In the genomic region with DNA sequence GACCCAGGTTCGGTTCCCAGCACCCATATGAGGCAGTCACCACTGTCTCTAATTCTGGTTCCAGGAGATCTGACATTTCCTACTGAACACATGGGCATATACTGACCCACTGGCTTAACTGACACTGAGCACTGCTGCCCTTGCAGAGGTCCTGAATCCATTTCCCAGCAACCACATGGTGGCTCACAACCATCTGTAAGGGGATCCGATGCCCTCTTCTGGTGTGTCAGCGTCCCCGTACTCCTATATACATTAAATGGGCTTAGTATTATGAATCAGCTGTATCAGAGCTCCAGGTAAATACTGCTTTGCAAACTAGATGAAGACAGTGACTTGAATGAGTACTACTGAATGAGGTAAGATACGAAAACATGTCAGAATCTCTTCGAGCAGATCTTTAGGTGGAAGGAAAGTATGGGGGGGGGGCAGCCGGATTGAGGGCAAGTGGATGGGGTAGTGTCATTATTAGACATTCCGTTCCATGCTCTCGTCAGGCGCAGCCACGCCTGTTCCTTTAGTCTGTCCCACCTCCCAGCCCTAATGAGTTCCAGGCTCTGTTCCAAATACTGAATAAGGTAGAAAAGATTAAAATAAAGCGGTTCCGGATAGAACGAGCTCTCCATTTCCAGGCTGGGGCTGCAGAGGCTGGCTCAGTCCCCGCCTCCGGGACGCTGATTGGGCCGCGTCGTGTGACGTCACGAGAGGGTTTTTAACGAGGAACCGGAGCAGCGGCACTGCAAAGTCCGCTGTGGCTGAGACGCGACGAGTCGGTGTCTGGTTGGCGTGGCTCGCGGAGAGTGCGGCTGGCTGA, we compare ENCODE assay signal across 8 mouse cellular contexts. TPM values are rescaled to one million over a fixed set of nuclear protein-coding genes. Genes with fewer than 3 reads are reported as not detected.
DNase-seq lines count a peak whose midpoint lies in the region; ATAC-seq and TF ChIP-seq lines count a peak whose summit lies in the region.

A gene (plus strand): TSS at position 717 of the 811 bp plus-strand sequence.

- DNase-seq in 416B (ENCODE audit: low read depth), result peak; percentile 93
- peak; percentile 97 for DNase-seq in heart, embryonic 10.5 days (ENCODE audit: low spot score)
- peak; percentile 94 for DNase-seq in liver
- DNase-seq in spleen, postnatal 4 days (ENCODE audit: low spot score in 2 of 2), result peak; percentile 93 to 96

- no peaks in the 10 kb centered on the region; the same call in 1 of the 2 replicates for H3K27me3 ChIP-seq in heart, embryonic 10.5 days (ENCODE audit: insufficient read depth, poor library complexity, severe bottlenecking)
- peaks cover 18% of the 10 kb centered on the region for H3K27me3 ChIP-seq in kidney, embryonic 15.5 days

- peak; percentile 100 for TF ChIP-seq POLR2A in bone marrow, adult 2 months (IDR thresholded peaks at IDR 0.05; ENCODE audit: borderline replicate concordance, control insufficient read depth, low read depth, low read length)
- peak; percentile 100 for TF ChIP-seq POLR2A in embryonic fibroblast, embryonic 13.5 days (IDR thresholded peaks at IDR 0.05; ENCODE audit: low read depth, low read length)

- H3K27ac ChIP-seq in bone marrow, adult 2 months (ENCODE audit: control insufficient read depth, insufficient read depth, low read depth, low read length, poor library complexity), result peak within 1 kb of the TSS; percentile 67
- peak within 1 kb of the TSS; percentile 17; the same call in 1 of the 2 replicates for H3K27ac ChIP-seq in embryonic fibroblast, embryonic 13.5 days (ENCODE audit: insufficient read depth, low read length)
- peak within 1 kb of the TSS; percentile 82 for H3K27ac ChIP-seq in heart, embryonic 10.5 days
- H3K27ac ChIP-seq in kidney, embryonic 15.5 days, result peak within 1 kb of the TSS; percentile 80

- peak within 1 kb of the TSS; percentile 91 for H3K4me2 ChIP-seq in kidney, embryonic 15.5 days

- peak within 1 kb of the TSS; percentile 56 for H3K9ac ChIP-seq in kidney, embryonic 15.5 days

- peak within 1 kb of the TSS; percentile 75 for H3K4me3 ChIP-seq in bone marrow, adult 2 months (replicated peaks; ENCODE audit: control insufficient read depth, low read depth, low read length)
- H3K4me3 ChIP-seq in embryonic fibroblast, embryonic 13.5 days (ENCODE audit: insufficient read depth, low read length), result peak within 1 kb of the TSS; percentile 60
- peak within 1 kb of the TSS; percentile 67 for H3K4me3 ChIP-seq in heart, embryonic 10.5 days
- H3K4me3 ChIP-seq in kidney, embryonic 15.5 days (replicated peaks), result peak within 1 kb of the TSS; percentile 58

- H3K4me1 ChIP-seq in bone marrow, adult 2 months (ENCODE audit: control insufficient read depth, insufficient read depth, low read length), result no peaks in the 10 kb centered on the region
- no peaks in the 10 kb centered on the region for H3K4me1 ChIP-seq in embryonic fibroblast, embryonic 13.5 days (ENCODE audit: control insufficient read depth, insufficient read depth, low read length)
- peaks cover 61% of the 10 kb centered on the region for H3K4me1 ChIP-seq in heart, embryonic 10.5 days
- H3K4me1 ChIP-seq in kidney, embryonic 15.5 days, result peaks cover 40% of the 10 kb centered on the region

- WGBS in bone marrow, adult 2 months, result 5% methylated on average over 34 of the region's 34 CpGs
- 7% methylated on average over 34 of the region's 34 CpGs for WGBS in heart, embryonic 10.5 days
- 7% methylated on average over 34 of the region's 34 CpGs for WGBS in kidney, embryonic 15.5 days

- H3K9me3 ChIP-seq in heart, embryonic 10.5 days, result no peaks in the 10 kb centered on the region
- no peaks in the 10 kb centered on the region for H3K9me3 ChIP-seq in kidney, embryonic 15.5 days (replicated peaks)

- ATAC-seq in kidney, embryonic 15.5 days (replicated peaks; ENCODE audit: low FRiP score), result peak; percentile 93
- ATAC-seq in monocyte, adult 5-6 weeks (replicated peaks; ENCODE audit: insufficient number of reproducible peaks, low FRiP score, low TSS enrichment, poor library complexity, severe bottlenecking), result peak; percentile 99

- H3K36me3 ChIP-seq in heart, embryonic 10.5 days, result no peaks in the 10 kb centered on the region
- H3K36me3 ChIP-seq in kidney, embryonic 15.5 days, result no peaks in the 10 kb centered on the region

- no peak for TF ChIP-seq CTCF in bone marrow, adult 2 months (IDR thresholded peaks at IDR 0.05; ENCODE audit: control insufficient read depth, insufficient read depth, low read length)
- no peak for TF ChIP-seq CTCF in embryonic fibroblast, embryonic 13.5 days (IDR thresholded peaks at IDR 0.05; ENCODE audit: borderline replicate concordance, insufficient read depth, low read length)

RNA-seq across cellular contexts. Expression of the gene that starts here (rescaled TPM):
- polyA plus RNA-seq in bone marrow, adult 2 months (2011; ENCODE audit: insufficient read depth, insufficient read length, low replicate concordance, missing spikeins), result 0.93 and 5.5 TPM in 2 replicates
- 4.1 and 6.5 TPM in 2 replicates for polyA plus RNA-seq in embryonic fibroblast, embryonic 13.5 days (2011; ENCODE audit: insufficient read length, low read depth, missing spikeins)
- polyA plus RNA-seq in heart, embryonic 10.5 days (2016; fragmentation: Nextera tagmentation; extraction: Ambion mirVana), result 10.3 and 10.9 TPM in 2 replicates
- 3.9 and 4.1 TPM in 2 replicates for polyA plus RNA-seq in kidney, embryonic 15.5 days (2015; fragmentation: Nextera tagmentation; extraction: Ambion mirVana)
- total RNA-seq in monocyte, adult 5-6 weeks (2017), result 19.6 to 120 TPM (median 27.2 TPM) in 3 replicates

Comparison
In these comparisons a context has a peak if more than half of its experiments do, and no peak if none do; other contexts are left out.
1. Peak in every context shown above with its lines: DNase-seq, ATAC-seq, H3K4me3 ChIP-seq and H3K27ac ChIP-seq.
2. H3K27ac ChIP-seq: peak in every context shown above with its lines; median percentile 82 in heart, embryonic 10.5 days; 80 in kidney, embryonic 15.5 days; 67 in bone marrow, adult 2 months; 17 in embryonic fibroblast, embryonic 13.5 days.